Mouse (Mus musculus): ENCODE measurements at regions not wholly inside any gene's neighbourhood (a gene's known extent, or its start where the extent isn't known, plus 50 kb on each side); places are given as distances from the start of the nearest gene placed in this dataset.

DNA sequence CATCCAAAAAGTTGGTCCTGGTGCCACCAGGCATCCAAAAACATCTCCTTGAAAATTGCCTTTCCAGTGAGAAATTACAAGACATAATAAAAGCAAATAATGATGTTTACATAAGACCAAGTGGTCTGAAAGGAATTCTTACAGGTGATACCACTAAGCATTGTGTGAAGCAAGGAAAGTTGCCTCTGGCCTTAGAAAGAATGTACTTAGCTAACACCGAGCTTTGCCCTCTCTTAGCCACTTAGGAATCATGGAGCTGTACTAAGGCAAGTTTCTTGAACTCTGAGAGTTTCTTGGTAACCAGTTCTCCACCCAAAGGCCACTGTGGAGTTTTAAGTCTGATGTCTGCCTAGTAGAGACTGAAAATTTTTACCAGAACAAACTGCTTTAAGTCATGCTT lies 359.4 kb upstream of the Cdh11 start:
- no peak overlapping the region for H3K4me3 ChIP-seq (ENCODE audit: insufficient read depth, poor library complexity, severe bottlenecking)
- TF ChIP-seq MAX (IDR thresholded peaks at IDR 0.05) (no peak), MYOD1 (IDR thresholded peaks at IDR 0.05; ENCODE audit: control insufficient read depth, insufficient read length, low read depth) (no peak), FOSL1 (IDR thresholded peaks at IDR 0.05; ENCODE audit: insufficient read depth, low read length, poor library complexity, severe bottlenecking) (no peak), USF1 (IDR thresholded peaks at IDR 0.05; ENCODE audit: low read depth) (no peak), MYOG (IDR thresholded peaks at IDR 0.05; ENCODE audit: control insufficient read depth, extremely low read depth, insufficient read length) (no peak), CEBPB (IDR thresholded peaks at IDR 0.05; ENCODE audit: low read depth) (no peak), CTCF (IDR thresholded peaks at IDR 0.05; ENCODE audit: control insufficient read depth, insufficient read depth, insufficient read length) (no peak)
- H3K79me2 ChIP-seq (ENCODE audit: control insufficient read depth, insufficient read depth), result no peaks in the 10 kb centered on the region
- no peaks in the 10 kb centered on the region for H3K36me3 ChIP-seq (ENCODE audit: control insufficient read depth, insufficient read depth)
- no peak overlapping the region for H3ac ChIP-seq (ENCODE audit: control insufficient read depth, insufficient read length, low read depth)
- H3K27me3 ChIP-seq (ENCODE audit: control insufficient read depth, insufficient read depth, insufficient read length), result no peaks in the 10 kb centered on the region
- H3K79me3 ChIP-seq (ENCODE audit: low read depth), result no peaks in the 10 kb centered on the region

DNA sequence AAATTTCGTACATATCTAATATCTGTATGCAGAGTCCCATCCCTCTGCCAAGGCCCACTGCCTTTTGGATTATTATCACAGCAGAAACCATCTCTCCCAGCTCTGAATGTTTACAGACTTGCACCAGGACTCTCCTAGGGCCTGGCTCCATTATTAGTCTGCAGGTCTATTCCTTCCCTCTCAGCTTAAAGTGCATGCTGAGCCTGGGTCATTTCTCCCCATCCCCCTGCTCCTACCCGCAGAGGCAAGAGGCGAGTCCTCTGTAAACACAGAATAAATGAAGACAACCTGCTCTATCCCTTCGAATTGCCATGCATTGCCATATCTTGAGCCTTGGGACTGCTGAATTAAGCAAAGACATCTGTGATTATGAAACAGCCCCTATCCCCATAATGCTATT lies 362.6 kb upstream of the Cdh11 start:
- Histone ChIP-seq H3K36me3 (ENCODE audit: control insufficient read depth, insufficient read depth) (no peaks in the 10 kb centered on the region), H3K79me3 (ENCODE audit: low read depth) (no peaks in the 10 kb centered on the region), H3K4me3 (ENCODE audit: insufficient read depth, poor library complexity, severe bottlenecking) (no peak overlapping the region), H3K27me3 (ENCODE audit: control insufficient read depth, insufficient read depth, insufficient read length) (no peaks in the 10 kb centered on the region), H3K79me2 (ENCODE audit: control insufficient read depth, insufficient read depth) (no peaks in the 10 kb centered on the region), H3ac (ENCODE audit: control insufficient read depth, insufficient read length, low read depth) (no peak overlapping the region)
- TF ChIP-seq FOSL1 (IDR thresholded peaks at IDR 0.05; ENCODE audit: insufficient read depth, low read length, poor library complexity, severe bottlenecking), result no peak
- TF ChIP-seq MYOG (IDR thresholded peaks at IDR 0.05; ENCODE audit: control insufficient read depth, extremely low read depth, insufficient read length), result no peak
- no peak for TF ChIP-seq MAX (IDR thresholded peaks at IDR 0.05)
- TF ChIP-seq CEBPB (IDR thresholded peaks at IDR 0.05; ENCODE audit: low read depth), result no peak
- no peak for TF ChIP-seq CTCF (IDR thresholded peaks at IDR 0.05; ENCODE audit: control insufficient read depth, insufficient read depth, insufficient read length)
- TF ChIP-seq MYOD1 (IDR thresholded peaks at IDR 0.05; ENCODE audit: control insufficient read depth, insufficient read length, low read depth), result no peak
- TF ChIP-seq USF1 (IDR thresholded peaks at IDR 0.05; ENCODE audit: low read depth), result no peak

DNA sequence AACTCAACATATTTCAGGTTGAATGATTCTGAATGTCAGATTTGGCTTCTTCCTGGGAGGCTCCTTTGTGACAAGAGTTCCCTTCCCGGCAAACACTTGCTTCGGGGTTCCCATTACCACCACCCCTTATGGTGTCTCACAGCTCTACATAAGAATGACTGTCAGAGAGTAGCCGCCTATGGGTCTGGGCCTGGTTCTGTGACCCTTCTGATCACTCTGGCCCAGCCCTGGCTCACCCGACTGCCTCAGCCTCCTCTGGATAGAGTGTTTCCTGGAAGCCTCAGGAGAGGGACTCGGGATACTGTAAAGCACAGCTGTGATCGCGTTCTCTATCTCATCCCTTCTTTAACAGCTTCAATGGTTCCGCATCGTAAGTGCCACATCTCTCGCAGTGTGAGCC lies 363.0 kb upstream of the Cdh11 start:
- Histone ChIP-seq H3K36me3 (ENCODE audit: control insufficient read depth, insufficient read depth) (no peaks in the 10 kb centered on the region), H3K79me3 (ENCODE audit: low read depth) (no peaks in the 10 kb centered on the region)

DNA sequence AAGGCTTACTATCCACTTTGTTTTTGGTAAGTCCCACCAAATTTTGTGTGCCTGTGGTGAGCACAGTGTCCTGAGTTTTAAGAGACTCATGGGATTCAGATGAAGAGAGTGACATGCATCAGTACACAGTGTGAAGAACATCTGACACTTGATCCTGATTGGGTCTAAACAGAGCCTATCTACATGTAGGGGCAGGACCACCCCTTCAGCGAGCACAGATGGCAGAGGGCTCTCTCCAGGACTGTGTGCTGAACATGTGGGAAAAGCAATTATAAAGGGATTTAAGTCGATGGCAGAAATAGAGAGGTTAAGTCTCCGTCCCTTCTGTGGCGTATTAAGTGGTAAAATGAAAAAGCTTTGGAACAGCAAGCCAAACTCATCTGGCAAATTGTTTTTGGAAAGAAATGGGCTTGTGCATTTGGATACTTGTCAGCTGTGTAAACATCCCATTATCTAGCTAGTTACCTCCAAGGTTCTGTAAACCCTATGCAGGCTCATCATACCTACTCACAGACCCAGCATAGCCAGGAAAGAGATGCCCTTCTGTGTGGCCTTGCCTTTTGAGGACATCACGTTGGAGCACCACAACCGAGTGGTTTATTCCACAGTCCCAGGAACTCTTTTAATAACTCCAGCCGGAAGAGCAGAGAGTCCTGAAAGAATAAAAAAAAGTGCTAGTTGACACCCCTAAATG lies 381.3 kb upstream of the Cdh11 start:
- H3K79me2 ChIP-seq (ENCODE audit: control insufficient read depth, insufficient read depth), result no peaks in the 10 kb centered on the region
- H3ac ChIP-seq (ENCODE audit: control insufficient read depth, insufficient read length, low read depth), result no peak overlapping the region
- H3K27me3 ChIP-seq (ENCODE audit: control insufficient read depth, insufficient read depth, insufficient read length), result no peaks in the 10 kb centered on the region
- no peaks in the 10 kb centered on the region for H3K36me3 ChIP-seq (ENCODE audit: control insufficient read depth, insufficient read depth)
- H3K79me3 ChIP-seq (ENCODE audit: low read depth), result no peaks in the 10 kb centered on the region
- no peak for TF ChIP-seq MAX (IDR thresholded peaks at IDR 0.05)
- H3K4me3 ChIP-seq (ENCODE audit: insufficient read depth, poor library complexity, severe bottlenecking), result no peak overlapping the region

More for the DNA sequence above, 363.0 kb upstream of the Cdh11 start:
- H3K27me3 ChIP-seq (ENCODE audit: control insufficient read depth, insufficient read depth, insufficient read length), result no peaks in the 10 kb centered on the region
- TF ChIP-seq CEBPB (IDR thresholded peaks at IDR 0.05; ENCODE audit: low read depth) (no peak), MAX (IDR thresholded peaks at IDR 0.05) (no peak), MYOG (IDR thresholded peaks at IDR 0.05; ENCODE audit: control insufficient read depth, extremely low read depth, insufficient read length) (no peak), FOSL1 (IDR thresholded peaks at IDR 0.05; ENCODE audit: insufficient read depth, low read length, poor library complexity, severe bottlenecking) (no peak), USF1 (IDR thresholded peaks at IDR 0.05; ENCODE audit: low read depth) (no peak), MYOD1 (IDR thresholded peaks at IDR 0.05; ENCODE audit: control insufficient read depth, insufficient read length, low read depth) (no peak), CTCF (IDR thresholded peaks at IDR 0.05; ENCODE audit: control insufficient read depth, insufficient read depth, insufficient read length) (no peak)
- no peak overlapping the region for H3ac ChIP-seq (ENCODE audit: control insufficient read depth, insufficient read length, low read depth)
- H3K79me2 ChIP-seq (ENCODE audit: control insufficient read depth, insufficient read depth), result no peaks in the 10 kb centered on the region
- H3K4me3 ChIP-seq (ENCODE audit: insufficient read depth, poor library complexity, severe bottlenecking), result no peak overlapping the region

DNA sequence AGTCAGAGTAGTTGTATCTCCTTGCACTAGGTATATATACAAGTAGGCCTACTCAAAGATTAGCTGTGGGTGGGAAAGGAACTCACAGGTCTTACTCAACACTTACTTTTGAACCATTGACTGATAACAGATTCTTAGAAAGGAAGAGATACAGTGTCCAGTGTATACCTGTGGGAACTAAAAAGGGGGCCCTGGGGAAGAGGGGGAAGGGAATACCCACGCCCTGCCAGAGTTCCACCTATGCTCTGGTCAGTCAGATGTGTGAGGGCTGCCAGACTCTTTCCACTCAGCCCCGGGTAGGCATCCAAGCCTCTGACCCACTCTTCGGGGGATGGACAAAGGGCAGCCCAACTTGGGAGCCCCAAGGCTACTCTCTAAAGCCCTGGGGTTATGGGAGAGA lies 387.9 kb upstream of the Cdh11 start:
- no peaks in the 10 kb centered on the region for H3K27me3 ChIP-seq (ENCODE audit: control insufficient read depth, insufficient read depth, insufficient read length)
- no peak overlapping the region for H3ac ChIP-seq (ENCODE audit: control insufficient read depth, insufficient read length, low read depth)
- no peak overlapping the region for H3K4me3 ChIP-seq (ENCODE audit: insufficient read depth, poor library complexity, severe bottlenecking)
- H3K79me2 ChIP-seq (ENCODE audit: control insufficient read depth, insufficient read depth), result no peaks in the 10 kb centered on the region
- TF ChIP-seq MAX (IDR thresholded peaks at IDR 0.05), result no peak
- no peak for TF ChIP-seq MYOG (IDR thresholded peaks at IDR 0.05; ENCODE audit: control insufficient read depth, extremely low read depth, insufficient read length)
- TF ChIP-seq CTCF (IDR thresholded peaks at IDR 0.05; ENCODE audit: control insufficient read depth, insufficient read depth, insufficient read length), result no peak
- TF ChIP-seq USF1 (IDR thresholded peaks at IDR 0.05; ENCODE audit: low read depth), result no peak
- TF ChIP-seq CEBPB (IDR thresholded peaks at IDR 0.05; ENCODE audit: low read depth), result no peak
- TF ChIP-seq FOSL1 (IDR thresholded peaks at IDR 0.05; ENCODE audit: insufficient read depth, low read length, poor library complexity, severe bottlenecking), result no peak
- no peak for TF ChIP-seq MYOD1 (IDR thresholded peaks at IDR 0.05; ENCODE audit: control insufficient read depth, insufficient read length, low read depth)
- H3K79me3 ChIP-seq (ENCODE audit: low read depth), result no peaks in the 10 kb centered on the region
- H3K36me3 ChIP-seq (ENCODE audit: control insufficient read depth, insufficient read depth), result no peaks in the 10 kb centered on the region

DNA sequence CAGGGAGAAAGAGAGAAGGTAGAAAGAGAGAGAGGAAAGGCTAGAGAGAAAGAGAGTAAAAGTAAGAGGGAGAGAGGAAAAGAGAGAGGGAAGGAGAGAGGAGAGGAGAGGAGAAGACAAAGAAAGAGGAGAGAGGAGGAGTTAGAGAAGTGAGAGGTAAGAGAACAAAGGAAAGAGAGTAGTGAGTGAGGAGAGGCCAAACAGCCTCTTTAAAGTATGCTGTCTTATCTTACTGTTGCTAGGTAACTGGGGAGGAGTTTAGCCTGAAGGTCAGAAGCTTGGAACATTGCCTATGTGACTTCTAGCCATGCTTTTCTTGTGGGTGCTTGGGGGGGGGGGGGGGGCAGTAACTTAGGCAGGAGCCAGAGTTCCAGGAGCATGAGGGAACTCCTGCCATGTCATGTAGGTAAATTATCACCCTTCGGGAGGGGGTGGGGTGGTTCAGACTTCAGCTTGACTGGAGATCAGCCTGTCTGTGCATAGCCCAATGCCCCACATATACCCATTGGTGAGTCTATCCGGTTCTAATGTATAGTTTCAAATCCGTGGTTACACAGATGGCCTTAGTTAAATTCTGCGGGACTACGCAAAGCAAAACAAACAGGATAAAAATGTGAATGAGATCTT lies 388.5 kb upstream of the Cdh11 start:
- TF ChIP-seq FOSL1 (IDR thresholded peaks at IDR 0.05; ENCODE audit: insufficient read depth, low read length, poor library complexity, severe bottlenecking) (no peak), CTCF (IDR thresholded peaks at IDR 0.05; ENCODE audit: control insufficient read depth, insufficient read depth, insufficient read length) (no peak), CEBPB (IDR thresholded peaks at IDR 0.05; ENCODE audit: low read depth) (no peak), MYOD1 (IDR thresholded peaks at IDR 0.05; ENCODE audit: control insufficient read depth, insufficient read length, low read depth) (no peak), MYOG (IDR thresholded peaks at IDR 0.05; ENCODE audit: control insufficient read depth, extremely low read depth, insufficient read length) (no peak), MAX (IDR thresholded peaks at IDR 0.05) (no peak), USF1 (IDR thresholded peaks at IDR 0.05; ENCODE audit: low read depth) (no peak)
- no peaks in the 10 kb centered on the region for H3K79me2 ChIP-seq (ENCODE audit: control insufficient read depth, insufficient read depth)
- H3K27me3 ChIP-seq (ENCODE audit: control insufficient read depth, insufficient read depth, insufficient read length), result no peaks in the 10 kb centered on the region
- H3ac ChIP-seq (ENCODE audit: control insufficient read depth, insufficient read length, low read depth), result no peak overlapping the region
- H3K4me3 ChIP-seq (ENCODE audit: insufficient read depth, poor library complexity, severe bottlenecking), result no peak overlapping the region
- no peaks in the 10 kb centered on the region for H3K36me3 ChIP-seq (ENCODE audit: control insufficient read depth, insufficient read depth)
- no peaks in the 10 kb centered on the region for H3K79me3 ChIP-seq (ENCODE audit: low read depth)

All from C2C12 (cell line).